Mouse (Mus musculus): ENCODE results near the gene Stc2.
A peak's percentile ranks its signal among the peaks of the same experiment; 100 is the strongest.

Stc2 gene

GRCm38 (mm10) chr11:31369648-31370286, at the start of gene Stc2:
Gene Stc2 (minus strand): TSS chr11:31370074.
- DNase-seq (ENCODE audit: low read depth, low spot score) = no peak

GRCm38 (mm10) chr11:31417071-31417470, 47.2 kb upstream of the Stc2 start:
- DNase-seq (ENCODE audit: low read depth, low spot score) = peak; percentile 84

- DNase-seq (ENCODE audit: low read depth, low spot score) = no peak
Observed at GRCm38 (mm10) chr11:31412376-31412775, 42.5 kb upstream of the Stc2 start.

DNA sequence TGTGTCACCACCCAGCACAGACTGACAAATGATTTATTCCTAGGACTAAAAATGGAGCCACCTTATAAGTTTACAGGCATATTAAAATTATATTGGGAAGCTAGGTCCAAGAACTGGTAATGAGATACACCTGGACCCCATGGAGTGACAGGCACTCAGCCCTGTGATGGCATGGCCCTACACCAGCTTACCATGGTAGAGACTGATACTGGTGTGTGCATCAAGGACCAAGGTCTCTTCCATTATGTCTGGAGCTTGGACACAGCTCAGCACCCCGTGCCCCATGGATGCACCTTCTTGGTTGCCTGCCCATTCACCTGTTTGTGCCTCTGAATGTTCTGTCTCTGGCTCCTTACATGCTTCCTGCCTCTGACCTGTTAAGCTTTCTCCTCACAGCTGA, 36.9 kb upstream of the Stc2 start:
- DNase-seq (ENCODE audit: low read depth, low spot score) = no peak

GRCm38 (mm10) chr11:31403080-31403479, 33.2 kb upstream of the Stc2 start:
- no peak for DNase-seq (ENCODE audit: low read depth, low spot score)

DNA sequence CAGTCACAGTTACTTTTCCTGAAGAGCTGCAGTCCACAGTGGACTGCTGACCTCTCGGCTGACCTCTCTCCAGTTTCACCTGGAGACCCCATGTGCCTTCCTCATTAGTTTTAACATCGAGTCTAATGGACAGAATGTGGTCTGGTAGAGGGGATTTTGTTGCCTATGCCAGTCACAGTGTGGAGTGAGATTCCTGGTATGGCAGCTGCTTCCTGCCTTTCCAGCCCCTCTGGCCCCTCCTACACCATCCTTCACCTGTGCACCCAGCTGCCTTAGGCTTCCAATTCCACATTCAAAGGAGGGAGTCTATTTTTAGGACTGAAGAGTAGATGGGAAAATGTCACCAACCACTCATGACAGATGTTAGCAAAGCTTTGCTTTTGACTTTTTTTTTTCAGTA, 28.7 kb upstream of the Stc2 start:
- no peak for DNase-seq (ENCODE audit: low read depth, low spot score)

DNA sequence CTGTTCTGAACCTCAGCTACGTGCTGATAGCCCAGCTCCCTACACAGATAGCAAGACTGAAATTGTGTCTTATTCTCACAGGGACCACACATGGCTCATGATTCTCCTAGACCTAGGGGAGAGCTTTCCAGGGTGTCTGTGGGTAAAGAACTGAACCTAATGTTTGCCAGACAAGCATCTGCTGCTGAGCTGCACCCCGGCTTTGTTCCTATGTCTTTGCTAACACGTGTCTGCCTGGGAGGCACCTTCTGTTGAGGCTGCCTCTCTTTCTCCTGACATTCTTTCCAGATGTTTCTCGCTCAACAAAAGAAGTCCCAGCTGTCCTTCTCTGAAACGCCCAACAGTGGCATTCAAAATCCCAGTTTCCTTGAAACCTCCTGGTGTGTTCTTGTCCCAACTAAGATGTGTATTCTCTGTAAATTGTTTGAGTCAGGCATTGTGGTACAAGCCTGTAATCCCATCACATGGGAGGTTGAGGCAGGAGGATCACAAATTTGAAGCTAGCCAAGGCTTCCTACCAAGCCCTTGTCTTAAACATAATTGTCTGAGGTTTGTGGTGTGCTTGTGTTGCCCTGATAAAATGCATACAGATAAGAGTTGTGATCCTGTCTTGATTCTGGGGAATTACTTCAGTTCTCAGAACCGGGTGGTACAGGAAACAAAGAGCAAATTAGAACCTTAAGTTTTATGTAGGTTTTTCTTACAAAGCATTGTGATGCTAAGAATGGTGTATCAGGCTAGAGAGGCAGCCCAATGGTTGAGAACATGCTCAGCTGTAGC, 27.0 kb upstream of the Stc2 start:
- no peak for DNase-seq (ENCODE audit: low read depth, low spot score)

- no peak for DNase-seq (ENCODE audit: low read depth, low spot score)
Observed at GRCm38 (mm10) chr11:31394026-31394425, 24.2 kb upstream of the Stc2 start.

GRCm38 (mm10) chr11:31392340-31392739, 22.5 kb upstream of the Stc2 start:
- no peak for DNase-seq (ENCODE audit: low read depth, low spot score)

DNA sequence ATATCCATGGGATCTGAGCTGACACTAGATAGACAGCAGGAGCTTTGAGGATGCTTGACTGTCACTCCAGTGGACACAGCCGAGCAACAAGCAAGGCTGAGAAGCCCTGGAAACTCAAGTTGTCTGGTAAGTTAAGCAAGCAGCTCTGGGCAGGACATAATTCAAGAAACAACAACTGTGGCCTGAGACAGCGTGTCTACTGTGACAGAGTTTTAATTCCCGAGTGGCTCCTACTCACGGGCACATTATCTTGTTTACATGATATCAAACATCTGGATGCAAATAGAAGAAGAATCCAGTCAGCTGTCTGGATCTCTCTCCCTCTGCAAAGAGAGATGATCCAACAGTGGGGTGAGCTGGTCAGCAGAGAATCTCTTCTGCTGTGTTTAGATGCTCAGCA, 19.0 kb upstream of the Stc2 start:
- DNase-seq (ENCODE audit: low read depth, low spot score) = no peak

DNA sequence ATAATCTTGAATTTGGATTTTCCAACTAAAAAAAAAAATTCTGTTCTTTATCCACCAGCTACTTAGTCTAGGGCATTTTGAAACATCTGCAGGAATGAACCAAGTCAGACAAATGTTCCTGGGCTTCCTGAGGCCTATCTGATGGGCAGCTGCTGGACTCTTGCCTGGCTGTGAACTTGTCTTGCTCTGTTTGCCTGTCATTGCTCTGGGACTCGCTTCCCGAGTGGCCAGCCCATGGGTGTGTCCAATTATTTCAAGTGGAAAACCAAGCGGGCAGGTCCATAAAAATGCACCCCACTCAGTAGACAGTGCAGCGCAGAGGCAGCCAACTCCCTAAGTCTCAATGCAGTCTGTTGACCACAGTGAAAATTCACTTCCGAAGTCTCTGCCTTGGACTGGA, 17.7 kb upstream of the Stc2 start:
- DNase-seq (ENCODE audit: low read depth, low spot score) = no peak

- DNase-seq (ENCODE audit: low read depth, low spot score) = peak; percentile 73
Observed at GRCm38 (mm10) chr11:31386571-31386970, 16.7 kb upstream of the Stc2 start.

DNA sequence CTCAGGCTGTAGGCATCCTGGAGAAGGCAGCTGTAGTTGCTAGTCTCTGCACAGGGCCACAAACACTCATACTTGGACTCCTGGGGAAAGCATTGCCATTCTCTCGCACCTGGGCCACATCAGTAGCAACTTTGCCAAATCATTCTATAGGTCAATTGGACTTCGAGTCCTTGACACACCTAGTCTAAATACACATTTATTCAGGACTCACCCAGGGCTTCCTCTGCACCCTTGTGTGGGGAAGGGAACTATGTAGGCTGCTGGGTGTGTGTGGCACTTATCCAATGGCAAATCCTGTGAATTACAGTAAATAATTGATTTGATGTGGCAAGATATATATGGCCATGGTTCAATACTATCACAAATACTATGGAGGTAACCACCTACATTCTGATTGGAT, 14.1 kb upstream of the Stc2 start:
- no peak for DNase-seq (ENCODE audit: low read depth, low spot score)

DNA sequence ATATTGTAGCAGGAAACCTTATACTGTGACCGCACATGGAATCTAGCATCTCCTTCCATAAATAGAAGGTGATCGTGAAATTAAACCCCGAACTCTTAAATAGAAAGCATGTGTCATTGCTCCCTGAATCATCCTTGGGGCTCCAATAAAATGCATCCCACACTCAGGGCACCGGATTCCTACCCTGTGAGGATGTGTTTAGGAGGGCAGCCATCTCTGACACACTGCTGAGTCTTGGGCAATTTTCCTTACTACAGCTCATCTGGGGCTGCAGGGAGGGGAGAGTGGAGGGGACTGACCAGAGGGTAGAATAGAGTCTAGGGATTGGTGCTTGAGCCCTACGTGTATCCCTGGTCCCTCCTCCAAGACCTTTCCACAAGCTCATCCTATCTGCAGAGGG, 12.3 kb upstream of the Stc2 start:
- peak; percentile 84 for DNase-seq (ENCODE audit: low read depth, low spot score)

DNA sequence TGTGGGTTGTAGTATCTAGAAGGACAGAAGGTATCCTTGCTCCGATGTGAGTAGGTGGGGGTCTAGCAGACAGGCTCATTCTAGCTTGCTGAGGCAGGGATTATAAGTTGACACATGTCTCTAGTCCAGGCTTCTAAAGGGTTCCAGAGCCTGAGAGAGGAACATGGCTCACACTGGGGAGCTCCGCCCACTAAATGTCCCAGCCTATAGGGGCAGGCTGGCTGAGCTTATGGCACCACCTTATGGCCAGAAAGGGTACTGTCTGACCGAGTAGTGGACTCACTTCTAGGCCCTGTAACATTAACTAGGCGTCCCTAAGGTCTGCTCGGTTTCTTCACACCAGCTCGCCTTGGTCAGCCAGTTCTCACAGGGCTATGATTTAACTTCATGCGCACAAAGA, 3.6 kb upstream of the Stc2 start:
- DNase-seq (ENCODE audit: low read depth, low spot score) = peak; percentile 59

- DNase-seq (ENCODE audit: low read depth, low spot score) = no peak
Observed at GRCm38 (mm10) chr11:31372206-31372605, 2.3 kb upstream of the Stc2 start.

GRCm38 (mm10) chr11:31371256-31371838, 1.5 kb upstream of the Stc2 start:
- DNase-seq (ENCODE audit: low read depth, low spot score) = no peak

DNA sequence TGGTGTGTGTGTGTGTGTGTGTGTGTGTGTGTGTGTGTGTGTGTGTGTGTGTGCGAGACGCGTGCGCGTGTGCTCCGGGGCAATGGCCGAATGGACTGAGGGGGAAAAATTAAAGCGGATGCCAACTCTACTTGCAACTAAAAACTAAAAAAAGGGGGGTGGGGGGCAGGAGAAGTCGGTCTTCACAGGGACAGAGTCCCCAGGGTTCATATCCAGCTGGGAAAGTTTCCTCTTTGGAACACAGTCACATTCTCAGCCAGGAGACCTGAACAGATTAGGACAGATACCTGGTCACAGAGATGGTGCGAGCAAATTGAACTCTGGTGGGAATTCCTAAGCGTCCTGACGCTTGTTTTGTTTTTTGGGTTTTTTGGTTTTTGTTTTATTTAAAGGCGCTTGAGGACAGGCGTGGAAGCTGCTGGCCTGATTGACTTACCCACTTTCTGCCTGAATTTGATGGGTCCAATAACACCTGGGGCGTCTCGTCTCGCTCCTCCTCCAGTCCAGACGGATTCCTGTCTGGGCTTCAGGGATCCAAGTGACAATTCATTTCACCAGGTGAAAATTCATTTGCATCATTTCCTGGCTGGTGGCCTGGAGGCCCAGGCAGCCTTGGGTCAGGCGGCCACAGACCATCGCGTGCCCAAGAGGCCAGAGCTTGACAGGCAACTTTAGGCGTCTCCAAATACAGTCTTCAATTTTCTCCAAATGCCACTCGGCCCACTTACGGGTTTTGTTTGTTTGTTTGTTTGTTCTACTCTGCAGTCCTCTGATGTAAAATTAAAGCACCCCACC, 759 bp upstream of the Stc2 start:
- no peak for DNase-seq (ENCODE audit: low read depth, low spot score)

DNA sequence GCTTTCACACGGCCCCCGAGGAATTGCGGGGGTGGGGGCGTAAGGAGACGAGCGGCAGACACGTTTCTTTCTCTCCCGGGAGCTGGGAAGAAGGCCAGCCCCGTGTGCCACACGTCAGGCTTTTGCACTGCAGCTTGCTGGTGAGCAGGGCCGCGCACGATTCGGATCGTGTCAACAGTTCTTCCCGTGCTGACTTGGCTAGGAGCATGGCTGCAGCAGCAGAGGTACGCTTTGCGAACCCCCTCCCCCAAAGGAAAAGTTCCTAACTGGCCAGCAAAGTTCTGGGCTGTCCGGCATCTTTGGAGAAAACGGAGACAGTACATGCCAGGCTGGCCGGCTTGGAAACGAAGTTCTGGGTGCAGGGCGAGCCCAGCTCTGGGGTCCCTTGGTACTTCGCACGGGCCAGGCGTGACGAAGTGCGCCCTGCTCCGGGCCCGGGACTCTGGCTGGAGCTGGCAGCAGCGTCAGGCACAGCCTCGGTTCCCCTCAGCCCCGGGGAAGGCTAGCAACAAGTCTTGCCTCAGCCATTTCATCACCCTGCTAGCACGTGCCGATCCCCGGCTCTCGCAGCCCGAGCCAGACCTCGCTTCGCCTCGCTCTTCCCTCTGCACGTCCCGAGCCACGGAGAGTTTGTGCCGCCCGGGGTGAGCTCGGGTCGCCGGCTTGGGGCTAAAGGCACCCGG, 768 bp downstream of the Stc2 start:
- no peak for DNase-seq (ENCODE audit: low read depth, low spot score)

- no peak for DNase-seq (ENCODE audit: low read depth, low spot score)
Observed at GRCm38 (mm10) chr11:31368252-31368964, 1.5 kb downstream of the Stc2 start.

- DNase-seq (ENCODE audit: low read depth, low spot score) = no peak
Observed at GRCm38 (mm10) chr11:31366827-31367226, 3.0 kb downstream of the Stc2 start.
